Mouse (Mus musculus): ENCODE measurements around the gene Foxi3.

Foxi3 gene

DNA sequence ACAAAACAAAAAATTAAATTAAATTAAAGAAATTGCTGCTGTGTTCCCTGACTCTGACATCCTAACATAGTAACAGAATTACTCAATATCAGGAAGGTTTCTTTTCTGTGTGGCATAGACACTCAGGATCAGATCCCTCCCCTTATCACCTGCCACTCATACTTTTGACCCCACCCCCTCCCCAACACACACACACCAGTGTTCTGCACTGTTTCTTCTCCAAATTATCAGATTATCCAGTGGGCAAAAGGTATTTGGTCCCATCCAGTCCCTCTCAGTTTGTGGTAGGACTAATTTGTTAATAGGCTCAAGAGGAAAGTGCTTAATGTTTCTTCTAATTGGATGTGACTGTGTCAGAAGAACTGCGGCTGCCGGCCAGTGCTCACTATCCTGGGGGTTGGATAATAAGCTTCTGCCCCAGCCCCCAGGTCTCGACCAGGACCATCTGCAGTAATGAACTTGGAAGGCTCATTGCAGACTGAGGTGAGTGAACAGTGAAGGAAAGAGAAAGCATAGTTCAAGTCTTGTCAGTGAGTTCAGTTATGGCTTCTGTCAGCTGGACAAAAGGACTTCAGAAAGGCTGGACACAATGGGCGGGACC is 39.9 kb downstream of the Foxi3 start:
- no peak for DNase-seq

DNA sequence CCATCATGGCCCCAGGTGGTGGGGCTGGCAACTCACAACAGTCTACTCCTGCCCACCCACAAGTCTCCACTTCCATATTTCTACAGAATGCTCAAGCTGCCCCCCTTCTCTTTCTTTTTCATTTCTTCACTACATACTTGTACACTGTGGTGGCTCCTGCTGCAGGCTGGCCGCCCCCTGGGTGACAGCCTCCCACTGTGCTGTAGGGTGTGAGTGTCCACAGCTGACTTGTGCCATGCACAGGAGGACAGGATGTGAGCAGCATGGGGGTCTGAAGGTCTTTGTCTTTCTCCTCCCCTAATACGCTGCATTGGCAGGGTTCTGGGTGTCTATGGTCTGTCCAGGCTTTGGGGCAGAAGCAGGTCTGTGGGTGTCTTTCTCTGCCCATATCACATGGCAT is 46.3 kb downstream of the Foxi3 start:
- no peak for DNase-seq

GRCm38 (mm10) chr6:71004161-71004560 is 47.8 kb downstream of the Foxi3 start:
- no peak for DNase-seq
